Mouse (Mus musculus) frontal cortex, postnatal 14 days (tissue): ENCODE measurements at regions not wholly inside any gene's neighbourhood (a gene's known extent, or its start where the extent isn't known, plus 50 kb on each side); places are given as distances from the start of the nearest gene placed in this dataset.

Experiments
- DNase-seq, 2 experiments: peaks; one replicate each; pipeline ENCODE4 v3.0.0; 2022; ENCODE audit warnings: low spot score in 2 of 2

GRCm38 (mm10) chr10:99531556-99531955 is 227.9 kb downstream of the Csl start:
- no peak for DNase-seq

- DNase-seq = no peak
Measured at GRCm38 (mm10) chr10:99531992-99532391, 227.5 kb downstream of the Csl start.

GRCm38 (mm10) chr10:99532697-99533119 is 226.8 kb downstream of the Csl start:
- DNase-seq = no peak

GRCm38 (mm10) chr10:99533468-99533867 is 226.0 kb downstream of the Csl start:
- no peak for DNase-seq

GRCm38 (mm10) chr10:99534237-99534636 is 225.2 kb downstream of the Csl start:
- DNase-seq = no peak

- no peak for DNase-seq
Measured at GRCm38 (mm10) chr10:99538639-99539038, 220.8 kb downstream of the Csl start.

- DNase-seq = no peak
Measured at GRCm38 (mm10) chr10:99552373-99552772, 207.1 kb downstream of the Csl start.

GRCm38 (mm10) chr10:99552836-99553540 is 206.5 kb downstream of the Csl start:
- DNase-seq = no peak

GRCm38 (mm10) chr10:99555021-99555420 is 204.4 kb downstream of the Csl start:
- no peak for DNase-seq

GRCm38 (mm10) chr10:99555658-99556352 is 203.7 kb downstream of the Csl start:
- DNase-seq = no peak

- no peak for DNase-seq
Measured at GRCm38 (mm10) chr10:99556353-99557036, 203.0 kb downstream of the Csl start.

GRCm38 (mm10) chr10:99558656-99559055 is 200.8 kb downstream of the Csl start:
- no peak for DNase-seq

GRCm38 (mm10) chr10:99561166-99561818 is 198.2 kb downstream of the Csl start:
- no peak for DNase-seq

GRCm38 (mm10) chr10:99564605-99565004 is 194.9 kb downstream of the Csl start:
- DNase-seq = no peak

GRCm38 (mm10) chr10:99568424-99568823 is 191.0 kb downstream of the Csl start:
- no peak for DNase-seq

GRCm38 (mm10) chr10:99570190-99570589 is 189.3 kb downstream of the Csl start:
- no peak for DNase-seq

- no peak for DNase-seq
Measured at GRCm38 (mm10) chr10:99573997-99574396, 185.5 kb downstream of the Csl start.

GRCm38 (mm10) chr10:99575294-99575693 is 184.2 kb downstream of the Csl start:
- DNase-seq = no peak

GRCm38 (mm10) chr10:99576301-99576700 is 183.2 kb downstream of the Csl start:
- no peak for DNase-seq

GRCm38 (mm10) chr10:99577041-99577681 is 182.3 kb downstream of the Csl start:
- DNase-seq = no peak

GRCm38 (mm10) chr10:99578366-99578765 is 181.1 kb downstream of the Csl start:
- DNase-seq = no peak

- DNase-seq = no peak
Measured at GRCm38 (mm10) chr10:99580191-99580590, 179.3 kb downstream of the Csl start.
